In genomic region chr17:6107015-6107601, GRCm38 (mm10) we compare ENCODE assay signal across 8 mouse cellular contexts. TPM values are rescaled to one million over a fixed set of nuclear protein-coding genes. Genes with fewer than 3 reads are reported as not detected.
DNase-seq lines count a peak whose midpoint lies in the region; ATAC-seq lines count a peak whose summit lies in the region.

No protein-coding gene starts in this region.

- WGBS in hindbrain, embryonic 15.5 days = under 1% methylated on average over 40 of the region's 50 CpGs

- H3K27me3 ChIP-seq in hindbrain, embryonic 15.5 days = no peaks in the 10 kb centered on the region

- peak; percentile 71 to 75 for DNase-seq in cerebellum, postnatal 14 days
- DNase-seq in gastrocnemius, adult 18-20 months (ENCODE audit: low spot score) = peak; percentile 47
- peak; percentile 39 to 47 for DNase-seq in left cerebral cortex, postnatal 14 days (ENCODE audit: low spot score in 2 of 2)
- DNase-seq in right cerebral cortex, postnatal 36 days (ENCODE audit: low spot score in 2 of 2) = peak; percentile 17 to 29

- peaks cover 4% of the 10 kb centered on the region; the same call in 1 of the 2 replicates for H3K36me3 ChIP-seq in hindbrain, embryonic 15.5 days

- peak; percentile 8 for ATAC-seq in activated CD4-positive, CD25-positive, alpha-beta regulatory T cell, adult 4 months
- peak; percentile 57 for ATAC-seq in hindbrain, embryonic 15.5 days (ENCODE audit: low FRiP score, low read depth)
- ATAC-seq in megakaryocyte progenitor cell, adult 5-6 weeks (replicated peaks; ENCODE audit: poor library complexity) = peak; percentile 40; the same call in 1 of the 2 replicates
- no peak for ATAC-seq in monocyte, adult 5-6 weeks (replicated peaks; ENCODE audit: insufficient number of reproducible peaks, low FRiP score, low TSS enrichment, poor library complexity, severe bottlenecking)

- peak overlapping the region; percentile 77 for H3K4me2 ChIP-seq in hindbrain, embryonic 15.5 days

- no peaks in the 10 kb centered on the region for H3K9me3 ChIP-seq in hindbrain, embryonic 15.5 days

- H3K4me3 ChIP-seq in hindbrain, embryonic 15.5 days = peak overlapping the region; percentile 64

- peak overlapping the region; percentile 99 for H3K27ac ChIP-seq in hindbrain, embryonic 15.5 days (replicated peaks)

- H3K9ac ChIP-seq in hindbrain, embryonic 15.5 days = peak overlapping the region; percentile 95

- H3K4me1 ChIP-seq in hindbrain, embryonic 15.5 days (replicated peaks) = peaks cover 38% of the 10 kb centered on the region

- intact Hi-C loops in left cerebral cortex, postnatal 14 days (cut with DNase I) = loop anchor here (5.0 kb wide), 1 partner anchor 75 kb away; no protein-coding TSS in a partner anchor

RNA-seq across cellular contexts. Expression of gene Tulp4, which starts 0.9 kb away (rescaled TPM):
- 10 to 100 TPM; 29.5 to 46.5 TPM for polyA plus RNA-seq in activated CD4-positive, CD25-positive, alpha-beta regulatory T cell, adult 4 months (2017; shearing (Covaris generic))
- total RNA-seq in gastrocnemius, adult 18-20 months (2021) = 100 to 1,000 TPM; 119 to 140 TPM
- 120 and 134 TPM in 2 replicates for polyA plus RNA-seq in hindbrain, embryonic 15.5 days (2015; fragmentation: Nextera tagmentation; extraction: Ambion mirVana)
- total RNA-seq in left cerebral cortex, postnatal 14 days (2021) = 100 to 1,000 TPM; 236 to 261 TPM
- total RNA-seq in megakaryocyte progenitor cell, adult 5-6 weeks (2015) = 0.59 and 0.81 TPM in 2 replicates
- total RNA-seq in megakaryocyte progenitor cell, adult 5-6 weeks (2017) = 8.5 and 10.5 TPM in 2 replicates
- 65.7 to 103 TPM (median 69.9 TPM) in 3 replicates for total RNA-seq in monocyte, adult 5-6 weeks (2017)

RNA-seq across cellular contexts. Expression of gene Gtf2h5, which starts 27.5 kb away (rescaled TPM):
- 100 to 1,000 TPM in 1 of 2 experiments, 10 to 100 TPM in 1; 96.4 to 102 TPM for polyA plus RNA-seq in activated CD4-positive, CD25-positive, alpha-beta regulatory T cell, adult 4 months (2017; shearing (Covaris generic))
- 10 to 100 TPM; 48.4 to 53.7 TPM for total RNA-seq in gastrocnemius, adult 18-20 months (2021)
- polyA plus RNA-seq in hindbrain, embryonic 15.5 days (2015; fragmentation: Nextera tagmentation; extraction: Ambion mirVana) = 199 TPM in 2 replicates
- total RNA-seq in left cerebral cortex, postnatal 14 days (2021) = 100 to 1,000 TPM; 140 to 152 TPM
- 84.0 and 93.7 TPM in 2 replicates for total RNA-seq in megakaryocyte progenitor cell, adult 5-6 weeks (2015)
- 57.8 and 80.9 TPM in 2 replicates for total RNA-seq in megakaryocyte progenitor cell, adult 5-6 weeks (2017)
- total RNA-seq in monocyte, adult 5-6 weeks (2017) = 33.3 to 71.9 TPM (median 54.4 TPM) in 3 replicates

RNA-seq across cellular contexts. Expression of gene Serac1, which starts 27.6 kb away (rescaled TPM):
- 1 to 10 TPM; 1.8 to 2.0 TPM for polyA plus RNA-seq in activated CD4-positive, CD25-positive, alpha-beta regulatory T cell, adult 4 months (2017; shearing (Covaris generic))
- total RNA-seq in gastrocnemius, adult 18-20 months (2021) = 1 to 10 TPM; 6.2 to 7.0 TPM
- 11.9 and 12.7 TPM in 2 replicates for polyA plus RNA-seq in hindbrain, embryonic 15.5 days (2015; fragmentation: Nextera tagmentation; extraction: Ambion mirVana)
- total RNA-seq in left cerebral cortex, postnatal 14 days (2021) = 10 to 100 TPM; 15.5 to 16.3 TPM
- 2.2 and 2.5 TPM in 2 replicates for total RNA-seq in megakaryocyte progenitor cell, adult 5-6 weeks (2015)
- total RNA-seq in megakaryocyte progenitor cell, adult 5-6 weeks (2017) = 4.7 and 5.4 TPM in 2 replicates
- total RNA-seq in monocyte, adult 5-6 weeks (2017) = 1.3 to 4.2 TPM (median 3.7 TPM) in 3 replicates

Comparison
In these comparisons a context has a peak if more than half of its experiments do, and no peak if none do; other contexts are left out.
1. DNase-seq: peak in every context shown above with its lines; median percentile 73 in cerebellum, postnatal 14 days; 47 in gastrocnemius, adult 18-20 months; 43 in left cerebral cortex, postnatal 14 days; 23 in right cerebral cortex, postnatal 36 days.